Mouse (Mus musculus): ENCODE measurements around the gene Iqcn.

DNA sequence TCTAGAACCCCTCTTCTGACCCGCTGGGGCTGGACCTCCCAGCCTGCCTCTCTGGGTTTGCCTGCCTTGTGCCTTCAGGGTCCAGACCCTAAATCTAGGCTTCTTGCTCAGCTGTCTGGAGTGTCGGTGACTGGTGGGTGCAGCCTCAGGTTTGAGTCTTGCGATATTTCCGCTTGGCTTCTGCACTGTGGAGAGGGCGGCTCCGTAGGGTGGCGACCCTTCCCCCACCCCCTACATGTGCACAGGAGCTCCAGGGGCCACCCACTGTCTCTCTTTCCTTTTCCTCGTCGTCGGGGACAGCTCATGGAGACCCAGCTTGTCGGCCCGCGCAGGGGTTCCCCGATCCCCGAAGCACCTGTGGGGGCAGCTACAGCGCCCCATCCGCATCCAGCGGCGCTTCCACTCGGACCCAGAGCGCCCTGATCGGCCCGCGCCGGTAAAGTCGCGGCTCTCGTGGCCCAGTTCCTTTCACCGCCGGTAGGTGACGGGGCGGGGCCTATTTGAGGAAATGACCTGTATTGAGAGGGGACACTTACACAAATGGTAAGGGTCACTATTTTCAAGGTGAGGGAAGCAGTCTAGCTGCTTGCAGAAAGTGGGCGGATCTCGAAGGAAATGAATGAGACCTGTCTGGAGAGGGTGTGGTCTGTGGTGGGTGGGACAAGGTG, 26.7 kb downstream of the Iqcn start:
- no peak for TF ChIP-seq CTCF (IDR thresholded peaks at IDR 0.05; ENCODE audit: low read depth, low read length)
- no peak for TF ChIP-seq POLR2A (IDR thresholded peaks at IDR 0.05; ENCODE audit: borderline replicate concordance, low read depth, low read length)
